Mouse (Mus musculus): ENCODE results near the gene Gpc6. TPM values are rescaled to one million over a fixed set of nuclear protein-coding genes. Genes with fewer than 3 reads are reported as not detected.

Gene Gpc6
- polyA plus RNA-seq, 1 experiment from 2014 or later, result 11.4 TPM

DNA sequence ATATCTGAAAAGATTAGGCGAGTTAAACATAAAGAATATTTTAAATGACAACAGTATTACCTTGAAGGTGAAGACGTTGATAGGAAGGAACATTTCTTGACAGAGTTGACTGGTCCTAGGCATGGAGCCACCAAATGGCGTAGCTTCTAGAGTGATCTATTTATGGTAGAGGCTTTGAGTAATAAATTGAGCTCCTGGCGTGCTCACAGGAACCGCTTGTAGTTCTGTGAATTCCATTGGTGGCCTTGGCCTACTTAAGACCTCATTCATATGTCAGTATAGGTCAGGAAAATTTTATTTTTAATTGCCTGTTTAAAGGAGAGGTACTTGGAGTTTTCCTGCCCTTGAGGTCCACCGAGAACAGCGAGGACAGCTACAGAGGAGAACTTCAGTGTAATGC is 18.6 kb downstream of the Gpc6 start:
- Histone ChIP-seq H3K36me3 (ENCODE audit: control insufficient read depth, insufficient read depth, low read length) (no peaks in the 10 kb centered on the region), H3K4me1 (replicated peaks; ENCODE audit: control insufficient read depth, insufficient read depth) (no peaks in the 10 kb centered on the region), H3K4me2 (replicated peaks; ENCODE audit: low read depth) (no peak overlapping the region), H3K9me3 (ENCODE audit: control insufficient read depth, low read length) (no peaks in the 10 kb centered on the region), H3K27me3 (ENCODE audit: control insufficient read depth, insufficient read depth, low read length) (no peaks in the 10 kb centered on the region), H3K27ac (replicated peaks) (no peak overlapping the region), H3K9ac (ENCODE audit: low read length) (no peak overlapping the region), H3K4me3 (ENCODE audit: low read depth, low read length) (no peak overlapping the region)
- 81% methylated on average over 7 of the region's 7 CpGs for WGBS
- ATAC-seq (ENCODE audit: low FRiP score, low TSS enrichment) (no peak), DNase-seq (ENCODE audit: low spot score) (no peak)
- TF ChIP-seq EP300 (optimal IDR thresholded peaks at IDR 0.05) (no peak), CTCF (IDR thresholded peaks at IDR 0.05; ENCODE audit: low read depth) (no peak)

- no peak overlapping the region for H3K9ac ChIP-seq (ENCODE audit: low read length)
- 63% methylated on average over 6 of the region's 6 CpGs for WGBS
- H3K4me2 ChIP-seq (replicated peaks; ENCODE audit: low read depth), result no peak overlapping the region
- no peaks in the 10 kb centered on the region for H3K4me1 ChIP-seq (replicated peaks; ENCODE audit: control insufficient read depth, insufficient read depth)
- no peak for ATAC-seq (ENCODE audit: low FRiP score, low TSS enrichment)
- H3K27ac ChIP-seq (replicated peaks), result no peak overlapping the region
- H3K36me3 ChIP-seq (ENCODE audit: control insufficient read depth, insufficient read depth, low read length), result no peaks in the 10 kb centered on the region
- H3K27me3 ChIP-seq (ENCODE audit: control insufficient read depth, insufficient read depth, low read length), result no peaks in the 10 kb centered on the region
- TF ChIP-seq CTCF (IDR thresholded peaks at IDR 0.05; ENCODE audit: low read depth) (no peak), EP300 (optimal IDR thresholded peaks at IDR 0.05) (no peak)
- H3K4me3 ChIP-seq (ENCODE audit: low read depth, low read length), result no peak overlapping the region
- no peaks in the 10 kb centered on the region for H3K9me3 ChIP-seq (ENCODE audit: control insufficient read depth, low read length)
- DNase-seq (ENCODE audit: low spot score), result no peak
These were observed 20.9 kb downstream of the Gpc6 start for GRCm38 (mm10) chr14:116945975-116946374.

- Histone ChIP-seq H3K27ac (replicated peaks) (no peak overlapping the region), H3K4me1 (replicated peaks; ENCODE audit: control insufficient read depth, insufficient read depth) (no peaks in the 10 kb centered on the region), H3K36me3 (ENCODE audit: control insufficient read depth, insufficient read depth, low read length) (no peaks in the 10 kb centered on the region), H3K4me3 (ENCODE audit: low read depth, low read length) (no peak overlapping the region), H3K4me2 (replicated peaks; ENCODE audit: low read depth) (no peak overlapping the region), H3K9me3 (ENCODE audit: control insufficient read depth, low read length) (no peaks in the 10 kb centered on the region), H3K27me3 (ENCODE audit: control insufficient read depth, insufficient read depth, low read length) (no peaks in the 10 kb centered on the region), H3K9ac (ENCODE audit: low read length) (no peak overlapping the region)
- WGBS, result 92% methylated on average over 6 of the region's 6 CpGs
- no peak for DNase-seq (ENCODE audit: low spot score)
- TF ChIP-seq EP300 (optimal IDR thresholded peaks at IDR 0.05) (no peak), CTCF (IDR thresholded peaks at IDR 0.05; ENCODE audit: low read depth) (no peak)
- ATAC-seq (ENCODE audit: low FRiP score, low TSS enrichment), result no peak
These were observed 22.3 kb downstream of the Gpc6 start for GRCm38 (mm10) chr14:116947461-116947860.

GRCm38 (mm10) chr14:116947939-116948591 is 22.9 kb downstream of the Gpc6 start:
- Histone ChIP-seq H3K4me2 (replicated peaks; ENCODE audit: low read depth) (no peak overlapping the region), H3K4me3 (ENCODE audit: low read depth, low read length) (no peak overlapping the region), H3K4me1 (replicated peaks; ENCODE audit: control insufficient read depth, insufficient read depth) (no peaks in the 10 kb centered on the region), H3K27ac (replicated peaks) (no peak overlapping the region), H3K9me3 (ENCODE audit: control insufficient read depth, low read length) (no peaks in the 10 kb centered on the region), H3K36me3 (ENCODE audit: control insufficient read depth, insufficient read depth, low read length) (no peaks in the 10 kb centered on the region), H3K27me3 (ENCODE audit: control insufficient read depth, insufficient read depth, low read length) (no peaks in the 10 kb centered on the region), H3K9ac (ENCODE audit: low read length) (no peak overlapping the region)
- ATAC-seq (ENCODE audit: low FRiP score, low TSS enrichment), result peak; percentile 21; the same call in 1 of the 2 replicates
- 56% methylated on average over 5 of the region's 5 CpGs for WGBS
- TF ChIP-seq EP300 (optimal IDR thresholded peaks at IDR 0.05), result no peak
- no peak for TF ChIP-seq CTCF (IDR thresholded peaks at IDR 0.05; ENCODE audit: low read depth)
- DNase-seq (ENCODE audit: low spot score), result no peak

GRCm38 (mm10) chr14:116957154-116957553 is 32.0 kb downstream of the Gpc6 start:
- ATAC-seq (ENCODE audit: low FRiP score, low TSS enrichment) (no peak), DNase-seq (ENCODE audit: low spot score) (no peak)
- H3K36me3 ChIP-seq (ENCODE audit: control insufficient read depth, insufficient read depth, low read length), result no peaks in the 10 kb centered on the region
- no peaks in the 10 kb centered on the region for H3K27me3 ChIP-seq (ENCODE audit: control insufficient read depth, insufficient read depth, low read length)
- H3K4me2 ChIP-seq (replicated peaks; ENCODE audit: low read depth), result no peak overlapping the region
- no peak overlapping the region for H3K27ac ChIP-seq (replicated peaks)
- TF ChIP-seq EP300 (optimal IDR thresholded peaks at IDR 0.05) (no peak), CTCF (IDR thresholded peaks at IDR 0.05; ENCODE audit: low read depth) (no peak)
- no peaks in the 10 kb centered on the region for H3K4me1 ChIP-seq (replicated peaks; ENCODE audit: control insufficient read depth, insufficient read depth)
- H3K4me3 ChIP-seq (ENCODE audit: low read depth, low read length), result no peak overlapping the region
- H3K9ac ChIP-seq (ENCODE audit: low read length), result no peak overlapping the region
- no peaks in the 10 kb centered on the region for H3K9me3 ChIP-seq (ENCODE audit: control insufficient read depth, low read length)

DNA sequence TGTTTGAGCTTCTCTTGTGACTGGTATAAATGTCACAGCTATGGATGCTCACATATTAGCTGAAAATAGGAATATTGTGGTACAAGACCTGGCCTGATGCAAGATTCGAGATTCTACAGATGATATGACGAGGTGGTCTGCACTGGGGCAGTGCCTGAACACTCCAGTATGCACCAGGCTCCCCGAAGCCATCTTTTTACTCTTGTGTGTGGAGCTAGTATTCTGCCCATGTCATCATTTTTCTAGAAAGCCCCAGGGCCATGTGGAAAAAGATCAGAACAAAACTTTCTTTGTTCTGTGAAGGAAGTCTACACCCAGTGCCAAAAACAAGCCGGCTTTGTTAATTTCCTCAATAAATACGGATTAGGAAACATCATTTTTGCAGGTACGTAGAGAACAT is 39.7 kb downstream of the Gpc6 start:
- H3K4me3 ChIP-seq (ENCODE audit: low read depth, low read length), result no peak overlapping the region
- no peak overlapping the region for H3K27ac ChIP-seq (replicated peaks)
- H3K9me3 ChIP-seq (ENCODE audit: control insufficient read depth, low read length), result no peaks in the 10 kb centered on the region
- H3K27me3 ChIP-seq (ENCODE audit: control insufficient read depth, insufficient read depth, low read length), result no peaks in the 10 kb centered on the region
- no peak overlapping the region for H3K9ac ChIP-seq (ENCODE audit: low read length)
- H3K4me1 ChIP-seq (replicated peaks; ENCODE audit: control insufficient read depth, insufficient read depth), result no peaks in the 10 kb centered on the region
- no peak for DNase-seq (ENCODE audit: low spot score)
- no peak for ATAC-seq (ENCODE audit: low FRiP score, low TSS enrichment)
- no peak for TF ChIP-seq CTCF (IDR thresholded peaks at IDR 0.05; ENCODE audit: low read depth)
- no peak for TF ChIP-seq EP300 (optimal IDR thresholded peaks at IDR 0.05)
- WGBS, result 76% methylated on average over 6 of the region's 6 CpGs
- H3K4me2 ChIP-seq (replicated peaks; ENCODE audit: low read depth), result no peak overlapping the region
- H3K36me3 ChIP-seq (ENCODE audit: control insufficient read depth, insufficient read depth, low read length), result no peaks in the 10 kb centered on the region

Data from stomach, postnatal 0 days (tissue).